Mouse (Mus musculus) naive thymus-derived CD4-positive, alpha-beta T cell, adult 2 months (primary cell): ENCODE measurements around the gene Zp1.

Source experiments
- DNase-seq: peaks from one replicate; pipeline ENCODE4 v3.0.0-alpha.2; 2011; ENCODE audit warnings: low read depth

Gene Zp1

GRCm38 (mm10) chr19:10924220-10924619 lies 3.8 kb upstream of the Zp1 start:
- no peak for DNase-seq

- DNase-seq = no peak
These were observed 626 bp upstream of the Zp1 start for GRCm38 (mm10) chr19:10921058-10921457.

- no peak for DNase-seq
These were observed 2.0 kb downstream of the Zp1 start for GRCm38 (mm10) chr19:10918321-10918991.

DNA sequence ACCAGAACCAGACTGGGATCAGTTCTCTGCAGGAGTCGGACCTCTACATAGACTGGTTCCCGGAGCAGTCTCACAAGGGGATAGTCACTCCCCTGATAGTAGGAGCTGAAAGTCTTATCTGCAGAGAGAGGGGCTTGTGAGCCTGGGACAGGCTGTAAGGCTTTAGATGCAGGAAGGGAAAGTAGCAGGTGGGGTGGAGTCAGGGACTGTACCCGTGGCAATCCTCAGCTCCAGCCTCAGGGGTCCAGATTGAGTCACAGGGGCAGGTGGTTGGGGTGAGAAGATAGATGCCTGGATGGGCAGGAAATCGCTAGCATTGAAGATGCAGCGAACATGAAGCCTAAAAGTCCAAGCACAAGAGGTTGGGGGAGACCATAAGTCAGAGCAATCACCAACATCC lies 3.9 kb downstream of the Zp1 start:
- DNase-seq = no peak

DNA sequence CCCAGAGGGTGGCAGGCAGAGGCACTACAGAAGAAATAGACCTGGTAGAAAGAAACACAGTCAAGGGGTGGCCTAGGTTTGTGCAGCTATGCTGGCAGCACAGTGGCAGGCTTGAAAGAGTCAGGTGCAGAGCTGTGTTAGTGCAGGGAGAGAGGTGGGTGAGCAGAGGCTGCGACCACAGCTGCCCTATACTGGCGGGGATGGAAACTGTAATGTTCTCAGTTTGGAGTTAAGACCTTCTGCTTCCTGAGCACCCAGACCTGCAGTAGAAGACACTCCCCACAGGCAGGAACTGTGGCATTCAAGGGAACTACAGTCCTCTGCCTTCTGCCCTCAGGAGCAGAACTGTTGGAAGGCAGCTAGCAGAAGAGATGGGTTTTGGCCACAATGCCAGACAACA lies 5.6 kb downstream of the Zp1 start:
- DNase-seq = no peak

DNA sequence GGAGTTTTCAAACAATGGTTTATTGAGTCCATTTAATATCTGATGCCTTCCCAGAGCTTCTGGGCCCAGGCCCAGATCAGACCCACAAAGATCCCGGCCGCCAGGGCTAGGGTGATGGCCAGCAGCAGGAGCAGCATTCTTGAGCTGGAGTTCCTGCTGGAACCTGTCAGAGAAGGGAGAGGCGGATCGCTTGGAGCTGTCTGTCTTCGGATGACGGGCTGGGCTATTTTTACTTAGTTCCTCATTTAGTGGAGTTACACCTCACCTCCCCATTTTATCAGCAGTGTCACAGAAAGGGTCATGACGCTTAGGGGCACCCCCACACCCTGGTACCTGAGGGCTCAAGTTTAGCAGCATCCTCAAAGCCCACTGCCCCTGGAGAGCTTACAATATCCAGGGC lies 6.1 kb downstream of the Zp1 start:
- no peak for DNase-seq

DNA sequence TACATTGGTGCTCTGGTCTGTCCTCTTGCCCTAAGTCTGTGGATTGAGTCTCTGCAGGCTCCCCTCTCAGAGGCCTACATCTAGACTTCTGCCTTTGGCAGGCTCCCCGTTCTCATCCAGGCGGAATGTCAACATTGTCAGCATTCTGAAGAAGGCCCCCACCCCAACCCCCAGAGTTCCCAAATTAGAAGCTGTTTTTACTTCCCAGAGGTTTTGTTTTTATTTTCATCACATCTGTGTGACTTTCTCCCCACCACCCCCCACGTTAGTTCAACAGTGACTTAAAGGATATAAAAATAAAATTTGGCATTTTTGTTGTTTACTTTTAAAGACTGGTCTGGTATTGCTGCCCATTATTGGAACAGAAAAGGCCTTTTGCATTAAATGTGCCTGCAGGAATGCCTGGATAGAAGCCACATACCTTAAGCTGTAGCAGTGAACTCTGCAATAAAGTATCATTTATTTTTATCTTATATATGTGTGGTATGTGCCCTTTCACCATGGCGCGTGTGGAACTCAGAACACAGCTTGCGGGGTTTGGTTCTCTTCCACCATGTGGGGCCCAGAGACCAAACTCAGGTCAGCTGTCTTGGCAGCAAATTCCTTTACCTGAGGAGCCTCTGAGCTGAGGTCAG lies 11.2 kb downstream of the Zp1 start:
- no peak for DNase-seq

DNA sequence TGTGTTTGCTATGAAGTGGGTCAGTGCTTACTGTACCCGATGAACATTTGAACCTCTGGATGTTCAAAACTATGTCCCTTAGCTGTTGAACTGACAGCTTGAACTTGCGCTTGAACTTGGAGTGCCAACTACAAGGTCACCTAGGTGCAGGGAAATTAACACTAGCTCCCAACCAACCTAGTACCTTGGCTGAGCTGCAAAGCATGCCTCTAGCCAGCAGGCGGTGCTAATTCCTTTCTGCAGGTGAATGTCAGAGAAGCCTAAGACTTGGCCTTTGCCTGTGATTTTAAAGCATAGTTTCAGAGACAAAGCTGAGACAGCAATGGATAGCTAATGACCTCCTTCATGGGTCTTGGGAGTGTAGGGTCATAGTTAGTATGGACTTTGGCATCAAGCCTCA lies 12.5 kb downstream of the Zp1 start:
- peak; percentile 63 for DNase-seq

DNA sequence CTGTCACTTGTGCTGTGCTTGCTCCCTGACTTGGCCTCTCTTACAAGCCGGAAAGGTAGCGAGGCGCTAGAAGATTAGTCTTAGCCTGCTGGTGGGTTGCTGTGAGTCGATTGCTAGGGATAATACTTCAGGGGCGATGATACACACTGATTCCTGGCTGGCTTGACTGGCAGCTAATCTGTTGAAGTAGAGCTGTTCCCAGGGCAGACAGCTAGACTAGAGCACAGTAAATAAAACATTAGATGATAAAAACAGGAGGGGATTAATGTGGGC lies 14.8 kb downstream of the Zp1 start:
- DNase-seq = no peak

GRCm38 (mm10) chr19:10904927-10905727 lies 15.3 kb downstream of the Zp1 start:
- no peak for DNase-seq

GRCm38 (mm10) chr19:10904512-10904911 lies 15.9 kb downstream of the Zp1 start:
- DNase-seq = no peak

DNA sequence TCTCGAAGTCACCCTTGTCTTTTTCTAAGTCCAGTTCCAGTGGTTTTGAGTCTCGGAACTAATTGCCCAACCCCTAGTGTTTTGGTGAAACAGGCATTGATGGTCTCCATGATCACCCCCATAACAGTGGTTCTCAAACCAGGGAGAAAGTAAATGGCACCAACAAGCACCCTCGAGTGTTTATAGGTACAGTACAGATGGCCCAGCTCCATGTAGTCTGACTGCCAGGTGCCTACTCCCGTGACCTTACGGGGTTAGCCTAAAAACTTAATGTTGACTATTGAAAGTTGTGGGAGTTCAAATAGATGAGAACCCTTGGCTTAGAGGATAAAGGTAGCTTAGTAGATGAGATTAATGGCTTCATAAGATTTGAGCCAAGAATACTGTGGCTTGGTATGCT lies 19.4 kb downstream of the Zp1 start:
- no peak for DNase-seq

GRCm38 (mm10) chr19:10900315-10900714 lies 20.1 kb downstream of the Zp1 start:
- DNase-seq = no peak

DNA sequence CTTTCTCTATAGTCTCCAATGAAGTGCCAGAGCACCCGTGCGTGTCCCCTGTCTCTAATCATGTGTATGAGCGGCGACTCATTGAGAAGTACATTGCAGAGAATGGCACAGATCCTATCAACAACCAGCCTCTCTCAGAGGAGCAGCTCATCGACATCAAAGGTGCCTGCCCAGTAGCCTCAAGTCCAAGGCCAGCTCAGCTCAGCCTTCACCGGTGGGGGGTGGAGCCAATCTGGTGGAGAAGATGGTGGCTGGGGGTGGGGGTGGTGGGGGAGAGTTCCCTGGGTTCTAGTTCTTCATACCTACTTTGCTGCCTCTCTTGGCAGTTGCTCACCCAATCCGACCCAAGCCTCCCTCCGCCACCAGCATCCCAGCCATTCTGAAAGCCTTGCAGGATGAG lies 22.9 kb downstream of the Zp1 start:
- no peak for DNase-seq

- DNase-seq = no peak
These were observed 23.6 kb downstream of the Zp1 start for GRCm38 (mm10) chr19:10896849-10897248.

DNA sequence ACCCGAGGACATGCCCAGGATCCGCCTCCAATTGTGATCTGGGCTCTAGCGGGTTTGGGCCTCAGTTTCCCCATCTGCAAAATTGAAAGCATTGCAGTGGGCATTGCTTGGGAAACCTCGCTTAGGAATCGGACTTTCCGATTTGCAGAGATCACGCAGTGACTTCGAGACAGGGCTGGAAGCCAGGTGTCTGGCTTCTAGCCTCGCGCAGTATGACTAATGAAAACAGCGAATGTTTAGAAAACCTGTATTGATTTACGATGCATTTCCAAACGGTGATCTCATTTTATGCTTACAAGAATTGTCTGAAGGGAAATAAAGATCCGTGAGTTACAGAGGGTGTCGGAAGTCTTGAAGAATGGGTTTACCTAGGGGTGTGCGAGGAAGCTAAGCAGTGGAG lies 24.7 kb downstream of the Zp1 start:
- no peak for DNase-seq

DNA sequence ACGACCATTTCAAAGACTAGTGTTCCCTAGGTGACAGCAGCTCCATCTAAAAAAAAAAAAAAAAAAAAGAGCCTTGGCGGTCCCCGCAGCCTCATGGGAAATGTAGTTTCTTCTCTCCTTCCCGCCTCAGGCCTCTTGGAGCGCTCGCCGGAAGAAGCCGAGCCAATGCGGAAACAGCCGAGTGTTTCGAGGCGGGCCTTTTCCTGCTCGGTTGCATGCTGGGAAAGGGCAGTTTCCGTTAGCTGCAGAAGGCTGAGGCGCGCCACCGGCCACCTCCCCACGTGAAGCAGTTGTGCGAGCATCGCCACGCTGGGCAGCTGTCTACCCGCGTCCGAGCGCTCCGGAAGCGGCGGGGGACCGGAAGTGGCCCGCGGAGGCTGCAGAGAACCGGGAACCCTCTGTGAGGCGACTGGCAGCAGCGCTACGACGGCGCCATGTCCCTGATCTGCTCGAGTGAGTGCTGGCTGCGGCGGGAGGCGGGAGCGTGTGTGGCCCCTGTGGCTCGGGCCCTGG lies 25.4 kb downstream of the Zp1 start, which contains the start of gene Prpf19:
Gene Prpf19 (plus strand): TSS at position 216 of the 513 bp plus-strand sequence.
- peak; percentile 97 for DNase-seq

DNA sequence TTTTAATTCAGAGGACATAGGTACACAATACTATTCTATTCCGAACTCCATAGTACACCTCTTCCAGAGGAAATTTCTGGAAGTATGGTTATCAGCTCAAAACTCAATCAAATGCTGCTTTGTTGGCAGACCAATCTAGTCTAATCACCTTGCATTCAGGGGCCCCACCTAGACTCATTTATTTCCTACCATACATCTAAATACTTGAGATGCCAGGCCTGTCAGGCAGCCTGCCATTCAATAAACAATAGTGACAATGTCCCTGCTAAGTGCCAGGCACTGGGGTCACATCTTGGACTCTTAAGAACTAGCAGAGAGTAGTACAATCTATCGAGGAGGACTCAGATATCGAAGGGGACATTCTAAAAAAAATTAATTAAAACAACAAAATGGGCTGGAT lies 28.2 kb downstream of the Zp1 start:
- no peak for DNase-seq

GRCm38 (mm10) chr19:10881426-10882154 lies 38.8 kb downstream of the Zp1 start, which contains the start of gene Tmem109:
Tmem109 (minus strand) TSS chr19:10882001.
- DNase-seq = peak; percentile 95

DNA sequence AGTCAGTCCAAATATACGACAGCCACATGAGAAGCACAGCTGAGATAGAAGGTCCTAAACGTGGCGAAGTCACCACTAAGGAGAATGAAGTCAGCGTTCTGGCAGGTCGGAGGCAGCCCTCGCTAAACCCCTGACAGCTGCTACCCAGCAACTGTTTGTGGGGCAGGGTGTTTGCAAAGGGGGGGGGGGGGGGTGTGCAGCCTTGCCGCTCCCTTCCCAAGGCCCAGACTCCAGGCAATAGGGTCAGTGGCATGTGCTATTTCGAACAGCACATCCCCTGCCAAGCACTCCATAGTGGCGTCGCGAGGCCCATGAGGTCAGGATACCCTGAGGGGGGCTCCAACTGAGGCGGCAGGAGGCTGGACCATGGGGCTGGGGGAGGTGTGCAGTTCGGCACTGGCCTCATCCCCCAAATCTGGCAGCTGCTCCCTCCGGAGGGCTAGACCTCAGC lies 39.4 kb downstream of the Zp1 start:
- DNase-seq = no peak

- peak; percentile 82 for DNase-seq
These were observed 40.1 kb downstream of the Zp1 start for GRCm38 (mm10) chr19:10880085-10880974.
